Mouse (Mus musculus) stomach, embryonic 15.5 days (tissue): ENCODE results near the gene B4galnt1. TPM values are rescaled to one million over a fixed set of nuclear protein-coding genes. Genes with fewer than 3 reads are reported as not detected.

Source experiments
- ATAC-seq: fragments of 200-750 bp; cut with Nextera tagmentation; 2 replicates; pipeline ENCODE4 v1.8.0; 2017; ENCODE audit warnings: low read depth, moderate number of reproducible peaks, moderate TSS enrichment; ENCODE audit not compliant: insufficient read depth, low FRiP score
- H3K27ac ChIP-seq: fragments of 300-500 bp; sonication (generic); 2 replicates; pipeline ENCODE4 v1.5.1; 2015; ENCODE audit warnings: mild to moderate bottlenecking, inconsistent platforms
- H3K27me3 ChIP-seq: fragments of 300-500 bp; sonication (generic); replicated peaks from 2 replicates; pipeline ENCODE4 v1.6.1; 2015; ENCODE audit warnings: inconsistent platforms
- H3K36me3 ChIP-seq: fragments of 300-500 bp; sonication (generic); 2 replicates; pipeline ENCODE4 v1.6.1; 2015; ENCODE audit warnings: inconsistent platforms
- H3K4me1 ChIP-seq: fragments of 300-500 bp; sonication (generic); 2 replicates; pipeline ENCODE4 v1.6.1; 2015; ENCODE audit warnings: inconsistent platforms
- H3K4me2 ChIP-seq: fragments of 300-500 bp; sonication (generic); 2 replicates; pipeline ENCODE4 v1.6.1; 2015; ENCODE audit warnings: mild to moderate bottlenecking, inconsistent platforms
- H3K4me3 ChIP-seq: fragments of 300-500 bp; sonication (generic); replicated peaks from 2 replicates; pipeline ENCODE4 v1.5.1; 2015; ENCODE audit warnings: inconsistent platforms
- H3K9ac ChIP-seq: fragments of 300-500 bp; sonication (generic); 2 replicates; pipeline ENCODE4 v1.6.1; 2015; ENCODE audit warnings: inconsistent platforms
- H3K9me3 ChIP-seq: fragments of 300-500 bp; sonication (generic); 2 replicates; pipeline ENCODE4 v1.6.1; 2016; ENCODE audit warnings: inconsistent platforms
- WGBS: fragments of 180-500 bp; shearing (Covaris S2); methylation state at CpG from one replicate; pipeline ENCODE4 v1.1.7; 2015; 5-methylcytosine and 5-hydroxymethylcytosine counted together
- polyA plus RNA-seq: library from polyadenylated mRNA; unstranded; fragments of >200 nt; fragmentation: Nextera tagmentation; extraction: Ambion mirVana; gene quantifications from 2 replicates; pipeline ENCODE4 v1.2.1, GENCODE M21; 2015

B4galnt1 gene
- polyA plus RNA-seq, 1 experiment from 2014 or later = 29.4 TPM

GRCm38 (mm10) chr10:127217177-127217576 lies 52.2 kb downstream of the B4galnt1 start:
- H3K27ac ChIP-seq = no peak overlapping the region
- no peak overlapping the region for H3K4me3 ChIP-seq
- no peaks in the 10 kb centered on the region for H3K36me3 ChIP-seq
- no peak overlapping the region for H3K4me2 ChIP-seq
- no peaks in the 10 kb centered on the region for H3K27me3 ChIP-seq
- no peak overlapping the region for H3K9ac ChIP-seq
- no peaks in the 10 kb centered on the region for H3K4me1 ChIP-seq
- no peaks in the 10 kb centered on the region for H3K9me3 ChIP-seq
- no peak for ATAC-seq

- Histone ChIP-seq H3K4me1 (no peaks in the 10 kb centered on the region), H3K9me3 (no peaks in the 10 kb centered on the region), H3K27me3 (no peaks in the 10 kb centered on the region), H3K27ac (no peak overlapping the region), H3K4me2 (no peak overlapping the region), H3K36me3 (no peaks in the 10 kb centered on the region), H3K9ac (no peak overlapping the region), H3K4me3 (no peak overlapping the region)
- WGBS = 90% methylated on average over 2 of the region's 2 CpGs
- no peak for ATAC-seq
These were observed 53.3 kb downstream of the B4galnt1 start for GRCm38 (mm10) chr10:127218339-127218738.

Other genes starting within 250 kb of the B4galnt1 start
- 57.0 and 63.2 TPM in 2 replicates for gene Ctdsp2, start 186.5 kb upstream of the B4galnt1 start, polyA plus RNA-seq
- 0.52 and 0.60 TPM in 2 replicates for gene Avil, start 164.5 kb upstream of the B4galnt1 start, polyA plus RNA-seq
- 79.9 and 85.2 TPM in 2 replicates for gene Tsfm, start 134.4 kb upstream of the B4galnt1 start, polyA plus RNA-seq
- gene Mettl1, start 123.8 kb upstream of the B4galnt1 start, polyA plus RNA-seq = 54.3 and 55.2 TPM in 2 replicates
- gene Eef1akmt3, start 123.7 kb upstream of the B4galnt1 start, polyA plus RNA-seq = 1.1 and 1.5 TPM in 2 replicates
- 0.17 and 0.32 TPM in 2 replicates for gene Cyp27b1, start 117.0 kb upstream of the B4galnt1 start, polyA plus RNA-seq
- gene March9, start 105.0 kb upstream of the B4galnt1 start, polyA plus RNA-seq = 0.79 and 1.2 TPM in 2 replicates
- gene Cdk4, start 101.7 kb upstream of the B4galnt1 start, polyA plus RNA-seq = 1,443 and 1,450 TPM in 2 replicates
- 154 and 163 TPM in 2 replicates for gene Tspan31, start 95.0 kb upstream of the B4galnt1 start, polyA plus RNA-seq
- 0.28 and 0.67 TPM in 2 replicates for gene Agap2, start 89.9 kb upstream of the B4galnt1 start, polyA plus RNA-seq
- 100 and 108 TPM in 2 replicates for gene Os9, start 44.1 kb upstream of the B4galnt1 start, polyA plus RNA-seq
- gene Slc26a10, start 15.4 kb downstream of the B4galnt1 start, polyA plus RNA-seq = 1.1 and 1.3 TPM in 2 replicates
- 65.9 and 69.9 TPM in 2 replicates for gene Arhgef25, start 24.9 kb downstream of the B4galnt1 start, polyA plus RNA-seq
- 90.4 and 106 TPM in 2 replicates for gene Dtx3, start 30.5 kb downstream of the B4galnt1 start, polyA plus RNA-seq
- gene Pip4k2c, start 46.4 kb downstream of the B4galnt1 start, polyA plus RNA-seq = 29.9 and 32.3 TPM in 2 replicates
- 5.6 and 6.2 TPM in 2 replicates for gene Kif5a, start 98.1 kb downstream of the B4galnt1 start, polyA plus RNA-seq
- gene Dctn2, start 101.1 kb downstream of the B4galnt1 start, polyA plus RNA-seq = 161 and 169 TPM in 2 replicates
- gene Mbd6, start 123.8 kb downstream of the B4galnt1 start, polyA plus RNA-seq = 18.6 and 19.4 TPM in 2 replicates
- 109 and 110 TPM in 2 replicates for gene Mars, start 146.6 kb downstream of the B4galnt1 start, polyA plus RNA-seq
- 5.6 and 6.3 TPM in 2 replicates for gene Arhgap9, start 156.7 kb downstream of the B4galnt1 start, polyA plus RNA-seq
- 9.1 and 10.1 TPM in 2 replicates for gene Gli1, start 176.7 kb downstream of the B4galnt1 start, polyA plus RNA-seq
- 0.05 TPM in 1 of 2 replicates, not detected in the other for gene Inhbe, start 189.2 kb downstream of the B4galnt1 start, polyA plus RNA-seq
- 0.27 TPM in 2 replicates for gene Inhbc, start 205.2 kb downstream of the B4galnt1 start, polyA plus RNA-seq
- gene R3hdm2, start 215.1 kb downstream of the B4galnt1 start, polyA plus RNA-seq = 26.5 and 34.1 TPM in 2 replicates